Mouse (Mus musculus): ENCODE results near the gene Fntb.

- TF ChIP-seq CTCF (IDR thresholded peaks at IDR 0.05; ENCODE audit: extremely low read depth, insufficient read depth, low read length) (no peak), POLR2A (IDR thresholded peaks at IDR 0.05; ENCODE audit: extremely low read depth, insufficient read depth, low read length) (no peak)
Measured at GRCm38 (mm10) chr12:76950330-76950729, 184.9 kb downstream of the Fntb start.
